Mouse (Mus musculus): ENCODE results near the gene Wfdc15a. TPM values are rescaled to one million over a fixed set of nuclear protein-coding genes. Genes with fewer than 3 reads are reported as not detected.

Wfdc15a gene
- polyA plus RNA-seq, 1 experiment from 2014 or later, result not detected

- ATAC-seq, result peak; percentile 44; the same call in 1 of the 2 replicates
- peak overlapping the region; percentile 28 for H3K4me3 ChIP-seq (ENCODE audit: low read depth, low read length)
- no peak overlapping the region for H3K27ac ChIP-seq (ENCODE audit: low read depth, low read length)
- 12% methylated on average over 41 of the region's 42 CpGs for WGBS
- no peaks in the 10 kb centered on the region for H3K9me3 ChIP-seq (replicated peaks; ENCODE audit: control insufficient read depth, low read length)
- peaks cover 60% of the 10 kb centered on the region for H3K27me3 ChIP-seq (replicated peaks; ENCODE audit: control insufficient read depth, insufficient read depth, low read length)
- peak; percentile 39 for DNase-seq (ENCODE audit: low spot score)
- H3K36me3 ChIP-seq (ENCODE audit: control insufficient read depth, insufficient read depth, low read length), result no peaks in the 10 kb centered on the region
- 0 out of 2 replicates have a peak, but pooled peaks cover 3% of the 10 kb centered on the region for H3K4me1 ChIP-seq (ENCODE audit: control insufficient read depth, insufficient read depth, low read length)
- peak overlapping the region; percentile 51 for H3K4me2 ChIP-seq (ENCODE audit: low read length)
- H3K9ac ChIP-seq (ENCODE audit: low read length), result no peak overlapping the region
Measured at GRCm38 (mm10) chr2:164168571-164168946, 31.4 kb downstream of the Wfdc15a start.

GRCm38 (mm10) chr2:164167752-164168570 is 32.0 kb downstream of the Wfdc15a start:
- Histone ChIP-seq H3K36me3 (ENCODE audit: control insufficient read depth, insufficient read depth, low read length) (no peaks in the 10 kb centered on the region), H3K4me3 (ENCODE audit: low read depth, low read length) (peak overlapping the region; percentile 28), H3K27me3 (replicated peaks; ENCODE audit: control insufficient read depth, insufficient read depth, low read length) (peaks cover 56% of the 10 kb centered on the region), H3K9me3 (replicated peaks; ENCODE audit: control insufficient read depth, low read length) (no peaks in the 10 kb centered on the region), H3K27ac (ENCODE audit: low read depth, low read length) (no peak overlapping the region), H3K4me1 (ENCODE audit: control insufficient read depth, insufficient read depth, low read length) (0 out of 2 replicates have a peak, but pooled peaks cover 3% of the 10 kb centered on the region), H3K4me2 (ENCODE audit: low read length) (peak overlapping the region; percentile 51), H3K9ac (ENCODE audit: low read length) (peak overlapping the region; percentile 37; the same call in 1 of the 2 replicates)
- DNase-seq (ENCODE audit: low spot score), result peak; percentile 14
- peak; percentile 55; the same call in 1 of the 2 replicates for ATAC-seq
- 13% methylated on average over 90 of the region's 90 CpGs for WGBS

- DNase-seq (ENCODE audit: low spot score) (no peak), ATAC-seq (no peak)
- no peak overlapping the region for H3K9ac ChIP-seq (ENCODE audit: low read length)
- no peak overlapping the region for H3K27ac ChIP-seq (ENCODE audit: low read depth, low read length)
- 96% methylated on average over 5 of the region's 5 CpGs for WGBS
- H3K27me3 ChIP-seq (replicated peaks; ENCODE audit: control insufficient read depth, insufficient read depth, low read length), result peaks cover 35% of the 10 kb centered on the region
- no peaks in the 10 kb centered on the region for H3K4me1 ChIP-seq (ENCODE audit: control insufficient read depth, insufficient read depth, low read length)
- no peaks in the 10 kb centered on the region for H3K9me3 ChIP-seq (replicated peaks; ENCODE audit: control insufficient read depth, low read length)
- no peaks in the 10 kb centered on the region for H3K36me3 ChIP-seq (ENCODE audit: control insufficient read depth, insufficient read depth, low read length)
- H3K4me3 ChIP-seq (ENCODE audit: low read depth, low read length), result no peak overlapping the region
- H3K4me2 ChIP-seq (ENCODE audit: low read length), result no peak overlapping the region
Measured at GRCm38 (mm10) chr2:164164941-164165340, 35.0 kb downstream of the Wfdc15a start.

- 88% methylated on average over 11 of the region's 11 CpGs for WGBS
Measured at GRCm38 (mm10) chr2:164161515-164162055, 38.3 kb downstream of the Wfdc15a start.

GRCm38 (mm10) chr2:164158838-164159237 is 41.1 kb downstream of the Wfdc15a start:
- 92% methylated on average over 2 of the region's 2 CpGs for WGBS
- Histone ChIP-seq H3K9me3 (replicated peaks; ENCODE audit: control insufficient read depth, low read length) (no peaks in the 10 kb centered on the region), H3K36me3 (ENCODE audit: control insufficient read depth, insufficient read depth, low read length) (peaks cover 16% of the 10 kb centered on the region), H3K4me2 (ENCODE audit: low read length) (no peak overlapping the region), H3K9ac (ENCODE audit: low read length) (no peak overlapping the region), H3K27ac (ENCODE audit: low read depth, low read length) (no peak overlapping the region), H3K4me3 (ENCODE audit: low read depth, low read length) (no peak overlapping the region), H3K27me3 (replicated peaks; ENCODE audit: control insufficient read depth, insufficient read depth, low read length) (no peaks in the 10 kb centered on the region), H3K4me1 (ENCODE audit: control insufficient read depth, insufficient read depth, low read length) (no peaks in the 10 kb centered on the region)
- ATAC-seq (no peak), DNase-seq (ENCODE audit: low spot score) (no peak)

More at GRCm38 (mm10) chr2:164161515-164162055, 38.3 kb downstream of the Wfdc15a start:
- Histone ChIP-seq H3K4me3 (ENCODE audit: low read depth, low read length) (no peak overlapping the region), H3K27me3 (replicated peaks; ENCODE audit: control insufficient read depth, insufficient read depth, low read length) (peaks cover 1% of the 10 kb centered on the region), H3K9me3 (replicated peaks; ENCODE audit: control insufficient read depth, low read length) (no peaks in the 10 kb centered on the region), H3K9ac (ENCODE audit: low read length) (no peak overlapping the region), H3K36me3 (ENCODE audit: control insufficient read depth, insufficient read depth, low read length) (no peaks in the 10 kb centered on the region), H3K27ac (ENCODE audit: low read depth, low read length) (no peak overlapping the region), H3K4me2 (ENCODE audit: low read length) (no peak overlapping the region), H3K4me1 (ENCODE audit: control insufficient read depth, insufficient read depth, low read length) (no peaks in the 10 kb centered on the region)
- no peak for DNase-seq (ENCODE audit: low spot score)
- no peak for ATAC-seq

GRCm38 (mm10) chr2:164156158-164156557 is 43.8 kb downstream of the Wfdc15a start:
- ATAC-seq, result no peak
- Histone ChIP-seq H3K4me1 (ENCODE audit: control insufficient read depth, insufficient read depth, low read length) (no peaks in the 10 kb centered on the region), H3K9ac (ENCODE audit: low read length) (no peak overlapping the region), H3K27ac (ENCODE audit: low read depth, low read length) (no peak overlapping the region), H3K4me2 (ENCODE audit: low read length) (no peak overlapping the region), H3K9me3 (replicated peaks; ENCODE audit: control insufficient read depth, low read length) (no peaks in the 10 kb centered on the region), H3K36me3 (ENCODE audit: control insufficient read depth, insufficient read depth, low read length) (peaks cover 41% of the 10 kb centered on the region), H3K27me3 (replicated peaks; ENCODE audit: control insufficient read depth, insufficient read depth, low read length) (no peaks in the 10 kb centered on the region), H3K4me3 (ENCODE audit: low read depth, low read length) (no peak overlapping the region)
- no peak for DNase-seq (ENCODE audit: low spot score)
- 88% methylated on average over 7 of the region's 7 CpGs for WGBS

GRCm38 (mm10) chr2:164154007-164154406 is 45.9 kb downstream of the Wfdc15a start:
- peaks cover 41% of the 10 kb centered on the region for H3K36me3 ChIP-seq (ENCODE audit: control insufficient read depth, insufficient read depth, low read length)
- no peaks in the 10 kb centered on the region for H3K4me1 ChIP-seq (ENCODE audit: control insufficient read depth, insufficient read depth, low read length)
- H3K4me3 ChIP-seq (ENCODE audit: low read depth, low read length), result no peak overlapping the region
- no peaks in the 10 kb centered on the region for H3K27me3 ChIP-seq (replicated peaks; ENCODE audit: control insufficient read depth, insufficient read depth, low read length)
- no peak overlapping the region for H3K4me2 ChIP-seq (ENCODE audit: low read length)
- no peak overlapping the region for H3K27ac ChIP-seq (ENCODE audit: low read depth, low read length)
- ATAC-seq (no peak), DNase-seq (ENCODE audit: low spot score) (no peak)
- H3K9me3 ChIP-seq (replicated peaks; ENCODE audit: control insufficient read depth, low read length), result no peaks in the 10 kb centered on the region
- 94% methylated on average over 10 of the region's 10 CpGs for WGBS
- H3K9ac ChIP-seq (ENCODE audit: low read length), result no peak overlapping the region

GRCm38 (mm10) chr2:164152341-164152740 is 47.6 kb downstream of the Wfdc15a start:
- no peak overlapping the region for H3K4me2 ChIP-seq (ENCODE audit: low read length)
- H3K36me3 ChIP-seq (ENCODE audit: control insufficient read depth, insufficient read depth, low read length), result peaks cover 41% of the 10 kb centered on the region
- no peaks in the 10 kb centered on the region for H3K27me3 ChIP-seq (replicated peaks; ENCODE audit: control insufficient read depth, insufficient read depth, low read length)
- no peak for DNase-seq (ENCODE audit: low spot score)
- H3K27ac ChIP-seq (ENCODE audit: low read depth, low read length), result no peak overlapping the region
- H3K4me3 ChIP-seq (ENCODE audit: low read depth, low read length), result no peak overlapping the region
- WGBS, result 92% methylated on average over 11 of the region's 11 CpGs
- no peaks in the 10 kb centered on the region for H3K9me3 ChIP-seq (replicated peaks; ENCODE audit: control insufficient read depth, low read length)
- no peaks in the 10 kb centered on the region for H3K4me1 ChIP-seq (ENCODE audit: control insufficient read depth, insufficient read depth, low read length)
- no peak overlapping the region for H3K9ac ChIP-seq (ENCODE audit: low read length)
- ATAC-seq, result no peak
